Mouse (Mus musculus): ENCODE measurements around the gene 7530416G11Rik. TPM values are rescaled to one million over a fixed set of nuclear protein-coding genes. Genes with fewer than 3 reads are reported as not detected.
A peak's percentile ranks its signal among the peaks of the same experiment; 100 is the strongest.

The 7530416G11Rik gene
- total and polyA plus RNA-seq, 2 experiments from 2014 or later = not detected

- DNase-seq (no peak), ATAC-seq (peak; percentile 44)
- Histone ChIP-seq H3K4me3 (ENCODE audit: low read depth, low read length) (no peak overlapping the region), H3K4me1 (ENCODE audit: insufficient read depth) (no peaks in the 10 kb centered on the region), H3K9me3 (ENCODE audit: low read length) (no peaks in the 10 kb centered on the region), H3K27me3 (ENCODE audit: insufficient read depth, low read length) (no peaks in the 10 kb centered on the region), H3K4me2 (ENCODE audit: low read depth) (no peak overlapping the region), H3K27ac (ENCODE audit: low read depth, low read length) (no peak overlapping the region), H3K9ac (no peak overlapping the region), H3K36me3 (ENCODE audit: insufficient read depth) (no peaks in the 10 kb centered on the region)
- peak; percentile 55 for TF ChIP-seq CTCF (IDR thresholded peaks at IDR 0.05; ENCODE audit: low read depth)
- 40% methylated on average over 3 of the region's 3 CpGs for WGBS
Observed at GRCm38 (mm10) chr15:85480630-85481029, 22.4 kb downstream of the 7530416G11Rik start.

- Histone ChIP-seq H3K4me3 (ENCODE audit: low read depth, low read length) (no peak overlapping the region), H3K4me2 (ENCODE audit: low read depth) (no peak overlapping the region), H3K4me1 (ENCODE audit: insufficient read depth) (0 out of 2 replicates have a peak, but pooled peaks cover 3% of the 10 kb centered on the region), H3K9me3 (ENCODE audit: low read length) (no peaks in the 10 kb centered on the region), H3K9ac (no peak overlapping the region), H3K36me3 (ENCODE audit: insufficient read depth) (no peaks in the 10 kb centered on the region), H3K27ac (ENCODE audit: low read depth, low read length) (no peak overlapping the region), H3K27me3 (ENCODE audit: insufficient read depth, low read length) (no peaks in the 10 kb centered on the region)
- no peak for DNase-seq
- no peak for TF ChIP-seq CTCF (IDR thresholded peaks at IDR 0.05; ENCODE audit: low read depth)
- no peak for ATAC-seq
- 52% methylated on average over 5 of the region's 5 CpGs for WGBS
Observed at GRCm38 (mm10) chr15:85479919-85480318, 23.1 kb downstream of the 7530416G11Rik start.

GRCm38 (mm10) chr15:85479365-85479764 lies 23.7 kb downstream of the 7530416G11Rik start:
- Histone ChIP-seq H3K9me3 (ENCODE audit: low read length) (no peaks in the 10 kb centered on the region), H3K36me3 (ENCODE audit: insufficient read depth) (no peaks in the 10 kb centered on the region), H3K4me1 (ENCODE audit: insufficient read depth) (0 out of 2 replicates have a peak, but pooled peaks cover 6% of the 10 kb centered on the region), H3K4me2 (ENCODE audit: low read depth) (no peak overlapping the region), H3K9ac (no peak overlapping the region), H3K27me3 (ENCODE audit: insufficient read depth, low read length) (no peaks in the 10 kb centered on the region), H3K27ac (ENCODE audit: low read depth, low read length) (no peak overlapping the region), H3K4me3 (ENCODE audit: low read depth, low read length) (no peak overlapping the region)
- no peak for TF ChIP-seq CTCF (IDR thresholded peaks at IDR 0.05; ENCODE audit: low read depth)
- ATAC-seq = no peak
- no peak for DNase-seq
- 57% methylated on average over 12 of the region's 12 CpGs for WGBS

- H3K27me3 ChIP-seq (ENCODE audit: insufficient read depth, low read length) = no peaks in the 10 kb centered on the region
- no peaks in the 10 kb centered on the region for H3K9me3 ChIP-seq (ENCODE audit: low read length)
- 29% methylated on average over 1 of the region's 1 CpGs for WGBS
- no peak overlapping the region for H3K9ac ChIP-seq
- no peak overlapping the region for H3K4me2 ChIP-seq (ENCODE audit: low read depth)
- H3K36me3 ChIP-seq (ENCODE audit: insufficient read depth) = no peaks in the 10 kb centered on the region
- H3K27ac ChIP-seq (ENCODE audit: low read depth, low read length) = no peak overlapping the region
- H3K4me1 ChIP-seq (ENCODE audit: insufficient read depth) = 0 out of 2 replicates have a peak, but pooled peaks cover 6% of the 10 kb centered on the region
- no peak for ATAC-seq
- no peak for DNase-seq
- peak; percentile 74 for TF ChIP-seq CTCF (IDR thresholded peaks at IDR 0.05; ENCODE audit: low read depth)
- no peak overlapping the region for H3K4me3 ChIP-seq (ENCODE audit: low read depth, low read length)
Observed at GRCm38 (mm10) chr15:85477584-85477983, 25.4 kb downstream of the 7530416G11Rik start.

- 43% methylated on average over 3 of the region's 3 CpGs for WGBS
- H3K27me3 ChIP-seq (ENCODE audit: insufficient read depth, low read length) = no peaks in the 10 kb centered on the region
- H3K4me3 ChIP-seq (ENCODE audit: low read depth, low read length) = no peak overlapping the region
- no peak overlapping the region for H3K4me2 ChIP-seq (ENCODE audit: low read depth)
- ATAC-seq = peak; percentile 18; the same call in 1 of the 2 replicates
- no peak overlapping the region for H3K9ac ChIP-seq
- H3K4me1 ChIP-seq (ENCODE audit: insufficient read depth) = 0 out of 2 replicates have a peak, but pooled peaks cover 6% of the 10 kb centered on the region
- no peak for DNase-seq
- H3K9me3 ChIP-seq (ENCODE audit: low read length) = no peaks in the 10 kb centered on the region
- H3K36me3 ChIP-seq (ENCODE audit: insufficient read depth) = no peaks in the 10 kb centered on the region
- H3K27ac ChIP-seq (ENCODE audit: low read depth, low read length) = 0 out of 2 replicates have a peak overlapping the region, but pooled peaks have one; percentile 16
- TF ChIP-seq CTCF (IDR thresholded peaks at IDR 0.05; ENCODE audit: low read depth) = no peak
Observed at GRCm38 (mm10) chr15:85474697-85475096, 28.3 kb downstream of the 7530416G11Rik start.

- no peaks in the 10 kb centered on the region for H3K27me3 ChIP-seq (ENCODE audit: insufficient read depth, low read length)
- no peak overlapping the region for H3K4me2 ChIP-seq (ENCODE audit: low read depth)
- TF ChIP-seq CTCF (IDR thresholded peaks at IDR 0.05; ENCODE audit: low read depth) = no peak
- no peak overlapping the region for H3K9ac ChIP-seq
- peaks cover 34% of the 10 kb centered on the region for H3K36me3 ChIP-seq (ENCODE audit: insufficient read depth)
- DNase-seq (no peak), ATAC-seq (no peak)
- no peak overlapping the region for H3K4me3 ChIP-seq (ENCODE audit: low read depth, low read length)
- H3K27ac ChIP-seq (ENCODE audit: low read depth, low read length) = no peak overlapping the region
- H3K4me1 ChIP-seq (ENCODE audit: insufficient read depth) = peaks cover 6% of the 10 kb centered on the region
- H3K9me3 ChIP-seq (ENCODE audit: low read length) = no peaks in the 10 kb centered on the region
- WGBS = 83% methylated on average over 6 of the region's 6 CpGs
Observed at GRCm38 (mm10) chr15:85469401-85469800, 33.6 kb downstream of the 7530416G11Rik start.

GRCm38 (mm10) chr15:85466456-85467067 lies 36.5 kb downstream of the 7530416G11Rik start:
- no peak overlapping the region for H3K4me3 ChIP-seq (ENCODE audit: low read depth, low read length)
- no peak for TF ChIP-seq CTCF (IDR thresholded peaks at IDR 0.05; ENCODE audit: low read depth)
- DNase-seq = no peak

More at GRCm38 (mm10) chr15:85466456-85467067, 36.5 kb downstream of the 7530416G11Rik start:
- WGBS = 47% methylated on average over 5 of the region's 5 CpGs
- Histone ChIP-seq H3K4me1 (ENCODE audit: insufficient read depth) (peaks cover 24% of the 10 kb centered on the region), H3K9me3 (ENCODE audit: low read length) (no peaks in the 10 kb centered on the region), H3K27ac (ENCODE audit: low read depth, low read length) (peak overlapping the region; percentile 40; the same call in 1 of the 2 replicates), H3K27me3 (ENCODE audit: insufficient read depth, low read length) (no peaks in the 10 kb centered on the region), H3K4me2 (ENCODE audit: low read depth) (no peak overlapping the region), H3K9ac (no peak overlapping the region), H3K36me3 (ENCODE audit: insufficient read depth) (peaks cover 37% of the 10 kb centered on the region)
- ATAC-seq = no peak

Data from forebrain, postnatal 0 days (tissue).